Mouse (Mus musculus): ENCODE data around the gene Ccr3.

GRCm38 (mm10) chr9:124053532-124053931, 31.8 kb downstream of the Ccr3 start:
- TF ChIP-seq POLR2A (IDR thresholded peaks at IDR 0.05; ENCODE audit: insufficient read length, low read depth) = no peak
- no peak for TF ChIP-seq MYOD1 (IDR thresholded peaks at IDR 0.05; ENCODE audit: control insufficient read depth in 1 of 3, insufficient read length in 2 of 3, low read depth in 2 of 3)
- no peak for TF ChIP-seq CEBPB (IDR thresholded peaks at IDR 0.05; ENCODE audit: insufficient read depth, poor library complexity, severe bottlenecking)
- TF ChIP-seq TCF12 (IDR thresholded peaks at IDR 0.05; ENCODE audit: insufficient read depth, poor library complexity, severe bottlenecking) = no peak
- no peak for TF ChIP-seq USF1 (IDR thresholded peaks at IDR 0.05; ENCODE audit: low read depth)
- TF ChIP-seq MAX (IDR thresholded peaks at IDR 0.05; ENCODE audit: low read depth) = no peak
- no peak for TF ChIP-seq MYOG (IDR thresholded peaks at IDR 0.05; ENCODE audit: control insufficient read depth in 1 of 3, insufficient read depth in 1 of 3, insufficient read length in 2 of 3, low read depth in 2 of 3)

All from myocyte (in vitro differentiated cells).